Mouse (Mus musculus): ENCODE results near the gene Fut11.
A peak's percentile ranks its signal among the peaks of the same experiment; 100 is the strongest.
"Not testable (repeated sequence)": the region's sequence is repeated elsewhere in the genome, so short reads cannot be mapped to it uniquely, and the experiment has no call there.

Gene Fut11

DNA sequence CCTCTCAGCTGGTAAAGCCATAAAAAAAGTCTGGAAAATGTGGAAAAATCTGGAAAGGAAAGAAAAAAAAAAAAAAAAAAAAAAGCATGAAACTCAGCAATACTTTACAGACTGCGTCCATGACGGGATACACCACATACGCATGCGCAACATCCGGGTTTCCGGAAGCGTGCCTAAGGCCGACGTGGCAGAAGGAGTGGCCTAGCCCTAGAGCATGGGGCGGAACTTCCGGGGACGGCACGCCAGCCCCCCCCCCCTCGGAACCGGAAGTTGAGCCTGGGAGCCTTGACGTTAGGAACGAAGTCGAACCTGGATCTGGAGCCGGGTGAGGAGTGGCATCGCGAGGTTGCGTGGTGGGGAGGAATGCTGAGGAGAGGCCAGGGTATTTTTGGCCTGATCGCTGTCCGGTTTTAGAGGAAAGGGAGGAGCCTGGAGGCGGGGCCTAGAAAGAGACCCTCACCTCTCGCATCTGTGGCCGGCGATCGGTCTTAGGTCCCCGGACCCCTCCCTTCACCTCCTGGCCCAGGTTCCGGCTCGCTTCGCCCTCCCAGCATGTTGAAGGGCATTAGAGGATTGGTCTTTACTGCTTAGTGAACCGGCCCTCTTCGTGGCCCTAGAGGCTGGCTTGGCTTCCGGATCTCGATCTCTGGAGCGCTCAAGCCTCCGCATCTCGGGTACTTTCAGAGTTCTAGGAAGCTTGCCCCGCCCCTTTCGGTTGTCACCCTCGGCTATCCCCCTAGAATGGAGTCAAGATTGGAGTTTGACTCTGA lies 20.5 kb upstream of the Fut11 start, which contains the start of gene Sec24c:
TSS of gene Sec24c (plus strand) at position 245 of the 770 bp plus-strand sequence.
- DNase-seq (ENCODE audit: low read depth) = peak; percentile 99

GRCm38 (mm10) chr14:20677906-20678305 lies 16.9 kb upstream of the Fut11 start:
- DNase-seq (ENCODE audit: low read depth) = no peak

DNA sequence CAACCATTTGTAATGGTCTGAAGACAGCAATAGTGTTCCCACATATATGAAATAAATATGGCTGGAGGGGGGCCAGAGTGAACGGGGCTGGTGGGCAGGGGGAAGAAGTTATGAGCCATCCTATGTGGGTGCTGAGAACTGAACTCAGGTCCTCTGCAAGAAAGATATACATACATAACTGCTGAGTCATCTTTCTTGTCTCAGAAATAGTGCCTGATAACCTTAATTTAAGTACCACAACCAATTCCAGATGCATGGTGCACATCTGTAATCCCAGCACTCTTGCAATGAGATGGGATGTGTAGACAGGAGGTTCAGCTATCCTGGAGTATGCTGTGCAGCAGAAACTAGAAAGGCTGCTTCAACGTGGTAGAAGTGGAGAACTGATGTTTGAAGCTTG lies 13.0 kb upstream of the Fut11 start:
- DNase-seq (ENCODE audit: low read depth) = no peak

GRCm38 (mm10) chr14:20682498-20682897 lies 12.3 kb upstream of the Fut11 start:
- DNase-seq (ENCODE audit: low read depth) = no peak

- DNase-seq (ENCODE audit: low read depth) = no peak
Measured at GRCm38 (mm10) chr14:20686576-20686975, 8.2 kb upstream of the Fut11 start.

GRCm38 (mm10) chr14:20689009-20689408 lies 5.8 kb upstream of the Fut11 start:
- no peak for DNase-seq (ENCODE audit: low read depth)

DNA sequence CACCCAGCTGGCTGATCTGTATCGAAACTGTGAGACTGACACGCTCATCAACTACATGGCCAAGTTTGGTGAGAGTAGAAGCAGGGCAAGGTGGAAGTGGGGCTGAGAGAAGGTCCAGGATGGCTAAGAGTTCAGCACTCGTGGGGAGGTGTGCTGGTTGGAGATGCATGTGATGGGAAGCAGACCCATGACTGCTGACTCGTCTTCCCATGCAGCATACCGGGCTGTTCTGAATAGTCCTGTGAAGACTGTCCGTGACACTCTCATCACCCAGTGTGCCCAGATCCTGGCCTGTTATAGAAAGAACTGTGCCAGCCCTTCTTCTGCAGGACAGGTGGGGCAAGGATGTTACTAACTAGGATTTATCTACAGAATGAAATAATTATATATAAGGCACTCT lies 3.0 kb upstream of the Fut11 start:
- no peak for DNase-seq (ENCODE audit: low read depth)

DNA sequence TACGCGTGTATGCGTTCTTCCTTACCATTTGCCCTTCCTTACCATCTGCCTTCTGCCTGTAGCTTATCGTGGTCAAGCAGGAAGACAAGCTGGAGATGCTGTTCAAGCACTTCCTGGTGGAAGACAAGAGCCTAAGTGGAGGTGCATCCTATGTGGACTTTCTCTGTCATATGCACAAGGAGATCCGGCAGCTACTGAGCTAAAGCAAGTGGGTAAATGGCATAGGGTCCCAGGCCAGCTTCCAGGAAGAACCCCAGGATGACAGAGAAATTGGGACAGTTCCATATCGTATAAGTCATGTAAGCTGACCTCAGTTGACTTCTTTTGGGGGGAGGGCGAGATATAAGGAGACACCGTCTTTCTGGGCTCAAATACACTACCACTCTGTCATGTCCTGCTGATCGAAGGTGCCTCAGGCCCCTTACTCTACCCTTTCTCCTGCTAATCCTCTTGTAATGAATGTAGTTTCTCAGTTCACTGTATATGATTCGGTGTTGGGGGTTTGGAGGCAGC lies 1.1 kb upstream of the Fut11 start:
- DNase-seq (ENCODE audit: low read depth) = no peak

DNA sequence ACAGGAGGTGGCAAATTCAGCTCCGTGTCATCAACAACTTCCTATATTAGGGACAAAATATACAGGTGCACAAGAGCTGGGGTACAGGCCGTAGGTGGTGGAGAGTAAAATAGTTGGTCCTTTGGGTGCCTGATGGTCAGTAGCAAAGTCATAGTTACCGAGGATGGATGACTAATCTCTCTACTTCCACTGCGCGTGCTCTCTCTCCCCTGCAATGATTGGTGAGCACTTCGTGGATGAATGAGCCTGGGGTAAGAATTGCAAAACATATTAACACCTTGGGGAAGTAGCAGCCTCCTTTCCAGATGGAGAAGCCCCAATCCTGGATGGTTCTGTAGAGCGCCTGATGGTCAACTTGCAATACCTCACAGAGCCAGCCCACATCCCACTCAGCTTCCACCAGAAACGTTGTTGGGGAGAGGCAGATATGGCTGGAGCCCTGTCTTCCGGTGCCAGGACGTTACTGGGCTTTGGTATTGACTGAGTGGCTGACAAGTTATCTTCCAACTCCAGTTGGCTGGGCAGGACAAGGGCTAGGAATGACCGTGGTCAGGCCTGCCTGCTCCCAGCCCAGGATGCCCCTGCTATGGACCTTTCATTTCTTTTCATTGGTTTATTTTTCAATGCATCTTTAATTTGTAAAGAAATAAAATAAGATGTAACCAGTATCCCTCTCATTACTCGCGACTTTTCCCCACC lies 434 bp upstream of the Fut11 start:
- DNase-seq (ENCODE audit: low read depth) = no peak

GRCm38 (mm10) chr14:20695761-20696520 lies 1.2 kb downstream of the Fut11 start:
- DNase-seq (ENCODE audit: low read depth) = no peak

GRCm38 (mm10) chr14:20696986-20697385 lies 2.2 kb downstream of the Fut11 start:
- no peak for DNase-seq (ENCODE audit: low read depth)

- DNase-seq (ENCODE audit: low read depth) = no peak
Measured at GRCm38 (mm10) chr14:20698515-20698914, 3.7 kb downstream of the Fut11 start.

DNA sequence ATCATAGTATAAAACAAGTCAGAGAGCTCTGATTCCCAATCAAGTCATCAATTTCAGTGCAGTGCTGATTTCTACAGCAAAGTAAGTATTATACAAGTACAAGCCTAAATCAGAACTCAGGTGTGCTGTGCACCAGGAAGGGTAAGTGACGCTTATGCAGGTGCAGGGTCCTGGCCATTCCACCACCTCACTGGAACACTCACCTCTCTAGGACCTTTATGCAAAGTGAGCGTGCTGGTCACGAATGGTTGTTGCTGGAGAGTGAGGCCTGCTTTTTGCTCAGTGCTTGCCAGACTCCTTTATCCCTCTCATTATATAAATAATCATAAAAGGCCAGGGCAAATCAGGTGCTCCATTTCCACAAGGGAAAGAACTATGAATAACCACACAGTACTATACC lies 5.6 kb downstream of the Fut11 start:
- no peak for DNase-seq (ENCODE audit: low read depth)

GRCm38 (mm10) chr14:20701554-20701953 lies 6.8 kb downstream of the Fut11 start:
- DNase-seq (ENCODE audit: low read depth) = no peak

- DNase-seq (ENCODE audit: low read depth) = no peak
Measured at GRCm38 (mm10) chr14:20702096-20702740, 7.5 kb downstream of the Fut11 start.

GRCm38 (mm10) chr14:20702741-20703381 lies 8.1 kb downstream of the Fut11 start, which contains the start of gene Chchd1:
Gene Chchd1 (plus strand): TSS chr14:20703006.
- DNase-seq (ENCODE audit: low read depth) = peak; percentile 83

GRCm38 (mm10) chr14:20703461-20703860 lies 8.7 kb downstream of the Fut11 start:
- not testable (repeated sequence) for DNase-seq (ENCODE audit: low read depth)

DNA sequence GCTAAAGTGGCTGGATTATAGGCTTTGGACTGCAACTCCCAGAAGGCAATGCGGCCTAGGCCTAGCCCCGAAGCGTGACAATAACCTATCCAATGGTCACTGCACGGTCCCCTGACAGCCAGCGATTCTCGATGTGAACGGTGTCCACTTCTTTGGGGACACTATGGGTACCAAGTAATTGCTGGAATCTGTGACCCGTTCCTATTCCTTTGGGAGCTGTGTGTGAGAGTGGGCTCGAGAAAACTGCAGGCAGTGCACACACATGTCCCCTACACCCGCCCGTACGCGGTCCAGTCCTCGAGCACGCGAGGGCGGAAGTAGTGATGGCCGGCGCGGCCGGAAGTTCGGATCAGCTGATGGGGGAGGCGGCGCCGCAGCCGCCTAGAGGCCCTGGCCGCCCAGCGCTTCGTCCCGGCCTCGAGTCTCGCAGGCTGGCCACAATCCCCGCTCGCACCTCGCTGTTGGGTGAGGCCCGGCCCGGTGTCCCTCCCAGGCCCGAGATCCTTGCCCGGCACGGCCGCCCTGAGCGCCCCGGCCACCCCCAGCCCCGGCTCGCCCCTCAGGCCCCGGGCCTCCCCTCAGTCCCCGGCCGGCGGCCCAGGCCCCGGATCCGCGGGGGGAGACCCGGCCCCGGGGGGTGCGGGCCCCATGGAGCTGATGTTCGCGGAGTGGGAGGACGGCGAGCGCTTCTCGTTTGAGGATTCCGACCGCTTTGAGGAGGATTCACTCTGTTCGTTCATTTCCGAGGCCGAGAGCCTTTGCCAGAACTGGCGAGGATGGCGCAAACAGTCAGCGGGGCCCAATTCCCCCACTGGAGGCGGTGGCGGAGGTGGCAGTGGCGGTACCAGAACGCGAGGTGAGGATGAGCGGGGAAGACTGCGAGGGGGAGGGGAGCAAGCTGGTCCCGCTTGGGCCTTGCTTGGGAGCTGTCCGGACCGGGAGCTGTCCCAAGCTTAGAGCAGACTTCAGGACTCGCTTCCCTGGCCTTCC lies 12.7 kb downstream of the Fut11 start, which contains the start of gene Zswim8:
TSS of gene Zswim8 (plus strand) at position 352 of the 990 bp plus-strand sequence.
- DNase-seq (ENCODE audit: low read depth) = peak; percentile 61

DNA sequence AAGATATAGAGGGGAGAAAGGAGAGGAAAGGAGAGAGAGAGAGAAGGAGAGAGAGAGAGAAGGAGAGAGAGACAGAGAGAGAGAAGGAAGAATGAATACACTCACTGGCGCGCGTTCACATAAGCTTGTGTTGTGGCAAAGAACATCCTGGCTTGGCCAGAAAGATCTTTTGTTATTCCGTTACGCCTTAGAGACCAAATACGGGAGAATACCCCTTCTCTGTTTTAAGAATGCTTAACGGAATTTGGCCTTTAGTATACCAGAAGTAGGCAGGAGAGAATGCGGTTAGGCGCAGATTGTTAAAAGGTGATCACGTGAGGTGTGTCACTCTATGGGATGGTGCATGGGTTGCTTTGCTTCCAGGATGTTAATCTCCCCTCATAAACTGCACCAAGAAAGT lies 13.5 kb downstream of the Fut11 start:
- no peak for DNase-seq (ENCODE audit: low read depth)

DNA sequence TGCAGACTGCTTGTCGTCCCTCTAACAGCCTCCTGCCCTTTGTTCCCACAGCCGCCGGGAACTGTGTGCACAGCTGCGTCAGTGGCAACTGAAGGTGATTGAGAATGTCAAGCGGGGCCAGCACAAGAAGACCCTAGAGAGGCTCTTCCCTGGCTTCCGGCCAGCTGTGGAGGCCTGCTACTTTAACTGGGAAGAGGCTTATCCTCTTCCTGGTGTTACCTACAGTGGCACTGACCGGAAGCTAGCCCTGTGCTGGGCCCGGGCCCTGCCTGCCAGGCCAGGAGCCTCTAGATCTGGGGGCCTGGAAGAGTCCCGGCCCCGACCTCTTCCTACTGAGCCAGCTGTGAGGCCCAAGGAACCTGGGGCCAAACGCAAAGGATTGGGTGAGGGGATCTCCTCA lies 19.1 kb downstream of the Fut11 start:
- no peak for DNase-seq (ENCODE audit: low read depth)
